Mouse (Mus musculus) CD8-positive naive resting alpha-beta T cell, adult 2 months (primary cell): ENCODE measurements around the gene Rpl22.

ENCODE experiments used
- DNase-seq, 2 experiments: peaks; one replicate each; pipeline ENCODE4 v3.0.0; 2022; ENCODE audit warnings: low read depth in 2 of 2, low spot score in 2 of 2

Gene Rpl22

GRCm38 (mm10) chr4:152296874-152297861, 28.4 kb upstream of the Rpl22 start, which contains the start of gene Icmt:
Icmt (plus strand) TSS chr4:152297227.
- peak; percentile 99 for DNase-seq

GRCm38 (mm10) chr4:152298836-152299235, 26.7 kb upstream of the Rpl22 start:
- DNase-seq = no peak

- no peak for DNase-seq
These were observed 25.2 kb upstream of the Rpl22 start for GRCm38 (mm10) chr4:152300375-152300774.

- no peak for DNase-seq
These were observed 23.5 kb upstream of the Rpl22 start for GRCm38 (mm10) chr4:152302012-152302411.

GRCm38 (mm10) chr4:152303172-152303571, 22.4 kb upstream of the Rpl22 start:
- no peak for DNase-seq

GRCm38 (mm10) chr4:152304685-152305084, 20.9 kb upstream of the Rpl22 start:
- no peak for DNase-seq

GRCm38 (mm10) chr4:152305991-152306390, 19.6 kb upstream of the Rpl22 start:
- DNase-seq = no peak

- DNase-seq = no peak
These were observed 18.0 kb upstream of the Rpl22 start for GRCm38 (mm10) chr4:152307542-152307941.

GRCm38 (mm10) chr4:152312186-152312585, 13.4 kb upstream of the Rpl22 start:
- DNase-seq = no peak

GRCm38 (mm10) chr4:152313211-152313632, 12.3 kb upstream of the Rpl22 start:
- no peak for DNase-seq

- peak in 1 of 2 experiments; percentile 20 for DNase-seq
These were observed 11.6 kb upstream of the Rpl22 start for GRCm38 (mm10) chr4:152313934-152314333.

- DNase-seq = no peak
These were observed 9.9 kb upstream of the Rpl22 start for GRCm38 (mm10) chr4:152315498-152316213.

- no peak for DNase-seq
These were observed 7.9 kb upstream of the Rpl22 start for GRCm38 (mm10) chr4:152317631-152318033.

GRCm38 (mm10) chr4:152318517-152319234, 6.9 kb upstream of the Rpl22 start, which contains the start of gene Rnf207:
Rnf207 (minus strand) TSS chr4:152318993.
- peak; percentile 30 to 55 for DNase-seq

- DNase-seq = no peak
These were observed 4.1 kb upstream of the Rpl22 start for GRCm38 (mm10) chr4:152321464-152321863.

- DNase-seq = no peak
These were observed 640 bp upstream of the Rpl22 start for GRCm38 (mm10) chr4:152324641-152325562.

GRCm38 (mm10) chr4:152326543-152326942, 1.0 kb downstream of the Rpl22 start:
- DNase-seq = no peak

- peak in 1 of 2 experiments; percentile 43 for DNase-seq
These were observed 3.1 kb downstream of the Rpl22 start for GRCm38 (mm10) chr4:152328691-152329090.

GRCm38 (mm10) chr4:152332952-152333351, 7.4 kb downstream of the Rpl22 start:
- DNase-seq = peak in 1 of 2 experiments; percentile 39

- DNase-seq = no peak
These were observed 8.0 kb downstream of the Rpl22 start for GRCm38 (mm10) chr4:152333587-152333986.
